Mouse (Mus musculus) thymus, adult 2 months (tissue): ENCODE measurements around the gene Lgsn.

Experiments used
- CTCF ChIP-seq: fragments of 200-500 bp; IDR thresholded peaks from 2 replicates; pipeline ENCODE4 v1.5.1; 2012; ENCODE audit warnings: mild to moderate bottlenecking, control low read depth, low read length, moderate library complexity, borderline replicate concordance; ENCODE audit not compliant: control insufficient read depth, poor library complexity, insufficient read depth; ENCODE audit errors: extremely low read depth
- POLR2A ChIP-seq: fragments of 200-500 bp; IDR thresholded peaks from 2 replicates; pipeline ENCODE4 v1.6.1; 2012; ENCODE audit warnings: mild to moderate bottlenecking, low read length, control low read depth, moderate library complexity; ENCODE audit not compliant: control insufficient read depth, poor library complexity, insufficient read depth; ENCODE audit errors: extremely low read depth

DNA sequence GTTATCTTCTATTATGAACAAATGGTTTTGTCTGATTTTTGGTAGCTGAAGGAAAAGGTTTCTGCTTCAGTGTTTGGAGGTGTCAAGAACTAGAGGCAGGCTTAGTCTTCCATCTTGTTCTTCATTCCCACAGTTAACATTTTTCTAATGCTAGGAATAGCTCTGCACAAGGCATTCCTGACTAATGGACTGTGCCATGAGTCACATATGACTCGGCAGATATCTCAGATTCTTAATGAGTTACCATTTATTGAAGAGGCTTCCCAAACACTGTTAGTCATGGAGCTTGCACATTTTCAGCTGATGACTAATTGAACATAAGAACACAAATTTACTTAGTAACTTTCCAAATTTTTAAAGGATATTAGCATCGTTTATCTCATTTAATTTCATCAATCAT, 19.3 kb upstream of the Lgsn start:
- TF ChIP-seq POLR2A, result no peak
- TF ChIP-seq CTCF, result no peak
